Mouse (Mus musculus): ENCODE data around the gene Sgcd. TPM values are rescaled to one million over a fixed set of nuclear protein-coding genes. Genes with fewer than 3 reads are reported as not detected.
A peak's percentile ranks its signal among the peaks of the same experiment; 100 is the strongest.
"Not testable (repeated sequence)": the region's sequence is repeated elsewhere in the genome, so short reads cannot be mapped to it uniquely, and the experiment has no call there.

Sgcd gene
- total RNA-seq, 2 experiments from 2014 or later, result 99.6 to 109 TPM

GRCm38 (mm10) chr11:47460700-47461099 is 528.1 kb downstream of the Sgcd start:
- DNase-seq (ENCODE audit: low spot score in 2 of 2), result not testable (repeated sequence)

GRCm38 (mm10) chr11:47460149-47460548 is 528.6 kb downstream of the Sgcd start:
- no peak for DNase-seq (ENCODE audit: low spot score in 2 of 2)

GRCm38 (mm10) chr11:47459214-47459613 is 529.6 kb downstream of the Sgcd start:
- DNase-seq (ENCODE audit: low spot score in 2 of 2), result no peak

GRCm38 (mm10) chr11:47447790-47448189 is 541.0 kb downstream of the Sgcd start:
- DNase-seq (ENCODE audit: low spot score in 2 of 2), result no peak

GRCm38 (mm10) chr11:47446337-47446736 is 542.4 kb downstream of the Sgcd start:
- DNase-seq (ENCODE audit: low spot score in 2 of 2), result no peak

GRCm38 (mm10) chr11:47445683-47446082 is 543.1 kb downstream of the Sgcd start:
- DNase-seq (ENCODE audit: low spot score in 2 of 2), result no peak

- DNase-seq (ENCODE audit: low spot score in 2 of 2), result no peak
Measured at GRCm38 (mm10) chr11:47442266-47442665, 546.5 kb downstream of the Sgcd start.

GRCm38 (mm10) chr11:47399607-47400006 is 589.2 kb downstream of the Sgcd start:
- DNase-seq (ENCODE audit: low spot score in 2 of 2), result no peak

GRCm38 (mm10) chr11:47390798-47391197 is 598.0 kb downstream of the Sgcd start:
- not testable (repeated sequence) for DNase-seq (ENCODE audit: low spot score in 2 of 2)

GRCm38 (mm10) chr11:47389327-47389726 is 599.4 kb downstream of the Sgcd start:
- no peak for DNase-seq (ENCODE audit: low spot score in 2 of 2)

- DNase-seq (ENCODE audit: low spot score in 2 of 2), result no peak
Measured at GRCm38 (mm10) chr11:47387726-47388125, 601.0 kb downstream of the Sgcd start.

- DNase-seq (ENCODE audit: low spot score in 2 of 2), result no peak
Measured at GRCm38 (mm10) chr11:47386136-47386535, 602.6 kb downstream of the Sgcd start.

- DNase-seq (ENCODE audit: low spot score in 2 of 2), result no peak
Measured at GRCm38 (mm10) chr11:47379630-47379958, 609.2 kb downstream of the Sgcd start.

- peak; percentile 62 to 78 for DNase-seq (ENCODE audit: low spot score in 2 of 2)
Measured at GRCm38 (mm10) chr11:47378843-47379629, 609.7 kb downstream of the Sgcd start.

- peak in 1 of 2 experiments; percentile 24 for DNase-seq (ENCODE audit: low spot score in 2 of 2)
Measured at GRCm38 (mm10) chr11:47377421-47377820, 611.3 kb downstream of the Sgcd start.

- DNase-seq (ENCODE audit: low spot score in 2 of 2), result no peak
Measured at GRCm38 (mm10) chr11:47376915-47377314, 611.9 kb downstream of the Sgcd start.

GRCm38 (mm10) chr11:47371616-47372015 is 617.2 kb downstream of the Sgcd start:
- DNase-seq (ENCODE audit: low spot score in 2 of 2), result no peak

- DNase-seq (ENCODE audit: low spot score in 2 of 2), result no peak
Measured at GRCm38 (mm10) chr11:47351585-47351984, 637.2 kb downstream of the Sgcd start.

GRCm38 (mm10) chr11:47343486-47343885 is 645.3 kb downstream of the Sgcd start:
- DNase-seq (ENCODE audit: low spot score in 2 of 2), result no peak

GRCm38 (mm10) chr11:47333702-47334101 is 655.1 kb downstream of the Sgcd start:
- no peak for DNase-seq (ENCODE audit: low spot score in 2 of 2)

- DNase-seq (ENCODE audit: low spot score in 2 of 2), result no peak
Measured at GRCm38 (mm10) chr11:47305579-47305978, 683.2 kb downstream of the Sgcd start.

- no peak for DNase-seq (ENCODE audit: low spot score in 2 of 2)
Measured at GRCm38 (mm10) chr11:47304702-47305450, 683.9 kb downstream of the Sgcd start.
